Mouse (Mus musculus): Measurements from ENCODE around the gene Adam11.

DNA sequence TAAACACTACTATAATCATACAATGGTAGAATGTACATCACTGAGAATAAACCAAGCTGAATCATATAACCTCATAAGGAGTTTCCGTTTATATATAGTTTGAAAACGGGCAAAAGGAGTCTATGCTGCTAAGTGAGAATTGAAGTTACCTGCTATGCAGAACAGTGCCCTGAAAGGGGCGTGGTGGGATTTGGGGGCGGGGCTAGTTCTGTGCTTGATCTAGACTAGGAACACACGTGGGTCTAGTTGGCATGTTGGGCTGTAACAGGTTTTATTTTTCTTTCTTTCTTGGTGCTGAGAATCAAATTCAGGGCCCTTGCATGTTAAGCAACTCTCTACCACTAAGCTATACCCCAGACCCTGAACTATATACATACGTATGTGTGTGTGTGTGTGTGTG lies 60.0 kb downstream of the Adam11 start:
- TF ChIP-seq CTCF (conservative IDR thresholded peaks at IDR 0.05; ENCODE audit: low read length): no peak
- no peak for TF ChIP-seq NANOG (IDR thresholded peaks at IDR 0.05; ENCODE audit: borderline replicate concordance, low read length)

All from E14TG2a.4 (cell line).